Mouse (Mus musculus) MEL (cell line): ENCODE data around the gene Ovol2. TPM values are rescaled to one million over a fixed set of nuclear protein-coding genes. Genes with fewer than 3 reads are reported as not detected.
A peak's percentile ranks its signal among the peaks of the same experiment; 100 is the strongest.
"Not testable (repeated sequence)": the region's sequence is repeated elsewhere in the genome, so short reads cannot be mapped to it uniquely, and the experiment has no call there.

Source experiments
- DNase-seq: peaks from one replicate; pipeline ENCODE4 v3.0.0; 2011; ENCODE audit warnings: low read depth, low spot score
- H3K27ac ChIP-seq: 2 replicates; pipeline ENCODE4 v1.5.1; 2012; ENCODE audit warnings: low read depth, mild to moderate bottlenecking, control low read depth, low read length, moderate library complexity; ENCODE audit not compliant: control insufficient read depth
- H3K27me3 ChIP-seq, 2 experiments: fragments of 150-350 bp in 1 of 2; sonication (generic) in 1 of 2; 2 replicates each; pipeline ENCODE4 v1.6.1; 2012; ENCODE audit warnings: low read length in 2 of 2, mild to moderate bottlenecking in 2 of 2, improper control_type of control experiment in 1 of 2, moderate library complexity in 1 of 2; ENCODE audit not compliant: insufficient read depth in 2 of 2, control insufficient read depth in 1 of 2
- H3K36me3 ChIP-seq, 2 experiments: 2 replicates each; pipeline ENCODE4 v1.6.1; 2012 to 2014; ENCODE audit warnings: low read length in 2 of 2, improper control_type of control experiment in 1 of 2, inconsistent platforms in 1 of 2, mild to moderate bottlenecking in 1 of 2; ENCODE audit not compliant: insufficient read depth in 2 of 2, control insufficient read depth in 1 of 2
- H3K4me1 ChIP-seq, 2 experiments: fragments of 150-350 bp in 1 of 2; sonication (generic) in 1 of 2; 2 replicates each; pipeline ENCODE4 v1.6.1; 2012; ENCODE audit warnings: low read length in 2 of 2, improper control_type of control experiment in 1 of 2, mild to moderate bottlenecking in 1 of 2; ENCODE audit not compliant: insufficient read depth in 2 of 2, control insufficient read depth in 1 of 2
- H3K4me3 ChIP-seq, 2 experiments: fragments of 150-350 bp in 1 of 2; sonication (generic) in 1 of 2; 2 replicates each; pipeline ENCODE4 v1.5.1; 2012; ENCODE audit warnings: low read depth in 2 of 2, low read length in 2 of 2, mild to moderate bottlenecking in 2 of 2, moderate library complexity in 2 of 2, control low read depth in 1 of 2, improper control_type of control experiment in 1 of 2; ENCODE audit not compliant: control insufficient read depth in 1 of 2, insufficient read depth in 1 of 2
- H3K79me2 ChIP-seq: 2 replicates; pipeline ENCODE4 v1.6.1; 2012; ENCODE audit warnings: mild to moderate bottlenecking, low read length, moderate library complexity; ENCODE audit not compliant: control insufficient read depth, poor library complexity, insufficient read depth
- H3K9ac ChIP-seq: 2 replicates; pipeline ENCODE4 v1.6.1; 2012; ENCODE audit warnings: low read depth, mild to moderate bottlenecking, control low read depth, low read length, moderate library complexity; ENCODE audit not compliant: control insufficient read depth, poor library complexity, severe bottlenecking
- H3K9me3 ChIP-seq: fragments of 150-350 bp; sonication (generic); replicated peaks from 2 replicates; pipeline ENCODE4 v1.6.1; 2012; ENCODE audit warnings: mild to moderate bottlenecking, low read length, improper control_type of control experiment, moderate library complexity; ENCODE audit not compliant: insufficient read depth
- BHLHE40 ChIP-seq: IDR thresholded peaks from 2 replicates; pipeline ENCODE4 v1.6.1; 2012; ENCODE audit warnings: low read depth, mild to moderate bottlenecking, inconsistent platforms, low read length, improper control_type of control experiment, borderline replicate concordance
- CHD1 ChIP-seq: IDR thresholded peaks from 2 replicates; pipeline ENCODE4 v1.6.1; 2012; ENCODE audit warnings: low read depth, mild to moderate bottlenecking, inconsistent platforms, low read length, improper control_type of control experiment
- CHD2 ChIP-seq: IDR thresholded peaks from 2 replicates; pipeline ENCODE4 v1.6.1; 2011; ENCODE audit warnings: low read length, improper control_type of control experiment
- GATA1 ChIP-seq: IDR thresholded peaks from 2 replicates; pipeline ENCODE4 v1.6.1; 2011; ENCODE audit warnings: low read depth, low read length, improper control_type of control experiment
- KAT2A ChIP-seq: conservative IDR thresholded peaks from 2 replicates; pipeline ENCODE4 v1.6.1; 2012; ENCODE audit warnings: low read depth, low read length, improper control_type of control experiment, inconsistent platforms
- MAFK ChIP-seq: IDR thresholded peaks from 2 replicates; pipeline ENCODE4 v1.6.1; 2011; ENCODE audit warnings: low read depth, mild to moderate bottlenecking, low read length, improper control_type of control experiment, borderline replicate concordance
- MXI1 ChIP-seq: IDR thresholded peaks from 2 replicates; pipeline ENCODE4 v1.6.1; 2011; ENCODE audit warnings: mild to moderate bottlenecking, low read depth, low read length, improper control_type of control experiment
- MYB ChIP-seq: IDR thresholded peaks from 2 replicates; pipeline ENCODE4 v1.6.1; 2011; ENCODE audit warnings: mild to moderate bottlenecking, low read depth, low read length, improper control_type of control experiment
- MYC ChIP-seq: IDR thresholded peaks from 2 replicates; pipeline ENCODE4 v1.6.1; 2011; ENCODE audit warnings: low read depth, mild to moderate bottlenecking, low read length, improper control_type of control experiment, moderate library complexity
- NELFE ChIP-seq: IDR thresholded peaks from 2 replicates; pipeline ENCODE4 v1.6.1; 2011; ENCODE audit warnings: low read depth, low read length, improper control_type of control experiment
- POLR2AphosphoS2 ChIP-seq: IDR thresholded peaks from 2 replicates; pipeline ENCODE4 v1.6.1; 2011; ENCODE audit warnings: low read length, improper control_type of control experiment
- RAD21 ChIP-seq: IDR thresholded peaks from 2 replicates; pipeline ENCODE4 v1.6.1; 2011; ENCODE audit warnings: mild to moderate bottlenecking, low read depth, low read length, improper control_type of control experiment
- SIN3A ChIP-seq: IDR thresholded peaks from 2 replicates; pipeline ENCODE4 v1.6.1; 2012; ENCODE audit warnings: low read length, improper control_type of control experiment, inconsistent platforms
- TAL1 ChIP-seq: IDR thresholded peaks from 2 replicates; pipeline ENCODE4 v1.6.1; 2012; ENCODE audit warnings: mild to moderate bottlenecking, inconsistent platforms, low read length, moderate library complexity, mixed read lengths
- TBP ChIP-seq: IDR thresholded peaks from 2 replicates; pipeline ENCODE4 v1.8.0; 2011; ENCODE audit warnings: low read depth, low read length, improper control_type of control experiment
- TCF12 ChIP-seq: IDR thresholded peaks from 2 replicates; pipeline ENCODE4 v1.6.1; 2014; ENCODE audit warnings: low read depth, mild to moderate bottlenecking, inconsistent platforms, low read length, improper control_type of control experiment, moderate library complexity
- UBTF ChIP-seq: IDR thresholded peaks from 2 replicates; pipeline ENCODE4 v1.6.1; 2012; ENCODE audit warnings: low read depth, mild to moderate bottlenecking, inconsistent platforms, low read length, improper control_type of control experiment, moderate library complexity, borderline replicate concordance; ENCODE audit not compliant: insufficient read depth
- ZNF384 ChIP-seq: IDR thresholded peaks from 2 replicates; pipeline ENCODE4 v1.6.1; 2012; ENCODE audit warnings: low read depth, mild to moderate bottlenecking, inconsistent platforms, low read length, improper control_type of control experiment
- polyA plus RNA-seq, 2 experiments: library from polyadenylated mRNA; stranded (reverse) in 1 of 2; unstranded in 1 of 2; fragments of >175 nt in 1 of 2; fragments of >200 nt in 1 of 2; gene quantifications; 2 replicates each; pipeline versions ENCODE4 v1.2.1 to v1.2.4; 2012; ENCODE audit warnings: low replicate concordance in 2 of 2, low read depth in 1 of 2; ENCODE audit not compliant: insufficient read length in 2 of 2, insufficient read depth in 1 of 2, missing spikeins in 1 of 2
- total RNA-seq: library from RNA; depleted of rRNA; stranded (reverse); fragments of 300-350 nt; gene quantifications from 2 replicates; pipeline ENCODE4 v1.2.3, GENCODE M21; 2012

The Ovol2 gene
- total and polyA plus RNA-seq, 3 experiments: not detected

GRCm38 (mm10) chr2:144338149-144338548 is 6.2 kb upstream of the Ovol2 start:
- not testable (repeated sequence) for H3K9me3 ChIP-seq, H3K27me3 ChIP-seq, H3K79me2 ChIP-seq, H3K4me1 ChIP-seq, H3K27ac ChIP-seq, H3K36me3 ChIP-seq, H3K9ac ChIP-seq, DNase-seq, H3K4me3 ChIP-seq
- TF ChIP-seq ZNF384: 0 out of 2 replicates have a peak, but pooled peaks have one; percentile 35

GRCm38 (mm10) chr2:144337701-144338100 is 5.8 kb upstream of the Ovol2 start:
- Histone ChIP-seq H3K4me3 (no peak overlapping the region), H3K79me2 (no peaks in the 10 kb centered on the region), H3K9me3 (no peaks in the 10 kb centered on the region), H3K9ac (no peak overlapping the region), H3K36me3 (no peaks in the 10 kb centered on the region), H3K27ac (no peak overlapping the region), H3K27me3 (peaks cover 0 to 2% of the 10 kb centered on the region in 2 experiments; a peak in 1 of 4 replicates), H3K4me1 (peaks cover 0 to 2% of the 10 kb centered on the region in 2 experiments; a peak in 1 of 4 replicates)
- TF ChIP-seq KAT2A (no peak), RAD21 (no peak), ZNF384 (no peak), BHLHE40 (no peak), TAL1 (no peak), NELFE (no peak), MYC (no peak), POLR2AphosphoS2 (no peak)
- peak; percentile 36 for DNase-seq

GRCm38 (mm10) chr2:144337230-144337629 is 5.3 kb upstream of the Ovol2 start:
- TF ChIP-seq UBTF: no peak
- TF ChIP-seq TCF12: no peak
- TF ChIP-seq MYB: no peak
- no peak for TF ChIP-seq NELFE
- no peak for TF ChIP-seq SIN3A
- no peak for TF ChIP-seq TBP
- TF ChIP-seq CHD2: no peak
- no peak for TF ChIP-seq MXI1
- TF ChIP-seq GATA1: no peak
- TF ChIP-seq MAFK: no peak
- TF ChIP-seq CHD1: no peak
- no peak for TF ChIP-seq KAT2A
- Histone ChIP-seq H3K4me1 (peaks cover 0 to 2% of the 10 kb centered on the region in 2 experiments; a peak in 1 of 4 replicates), H3K9me3 (no peaks in the 10 kb centered on the region), H3K9ac (no peak overlapping the region), H3K27ac (no peak overlapping the region), H3K36me3 (no peaks in the 10 kb centered on the region), H3K79me2 (no peaks in the 10 kb centered on the region), H3K4me3 (no peak overlapping the region), H3K27me3 (peaks cover 0 to 2% of the 10 kb centered on the region in 2 experiments; a peak in 1 of 4 replicates)
- DNase-seq: peak; percentile 9
